Mouse (Mus musculus) left cerebral cortex, adult 11 months (tissue): ENCODE results near the gene Tmprss13.

Experiments
- DNase-seq: peaks from one replicate; pipeline ENCODE4 v3.0.0; 2022; ENCODE audit warnings: low spot score

The Tmprss13 gene

DNA sequence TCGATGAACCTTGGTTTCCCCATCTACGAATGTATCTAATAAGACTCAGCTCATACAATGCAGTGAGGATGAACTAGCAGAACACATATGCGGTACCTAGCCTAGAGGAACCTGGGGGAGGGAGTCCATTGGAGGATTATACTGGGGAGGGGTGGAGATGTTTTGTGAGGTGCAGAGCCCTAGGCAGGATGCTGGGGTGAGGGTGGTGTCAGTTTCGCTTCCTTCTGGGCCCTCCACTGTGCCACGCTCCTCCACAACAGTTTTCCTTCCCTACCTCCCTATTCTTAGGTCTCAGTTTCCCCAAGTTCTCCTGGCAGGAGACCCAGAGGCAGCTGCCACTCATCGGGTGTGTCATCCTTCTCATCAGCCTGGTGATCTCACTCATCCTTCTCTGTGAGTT, 10.7 kb downstream of the Tmprss13 start:
- DNase-seq: no peak

DNA sequence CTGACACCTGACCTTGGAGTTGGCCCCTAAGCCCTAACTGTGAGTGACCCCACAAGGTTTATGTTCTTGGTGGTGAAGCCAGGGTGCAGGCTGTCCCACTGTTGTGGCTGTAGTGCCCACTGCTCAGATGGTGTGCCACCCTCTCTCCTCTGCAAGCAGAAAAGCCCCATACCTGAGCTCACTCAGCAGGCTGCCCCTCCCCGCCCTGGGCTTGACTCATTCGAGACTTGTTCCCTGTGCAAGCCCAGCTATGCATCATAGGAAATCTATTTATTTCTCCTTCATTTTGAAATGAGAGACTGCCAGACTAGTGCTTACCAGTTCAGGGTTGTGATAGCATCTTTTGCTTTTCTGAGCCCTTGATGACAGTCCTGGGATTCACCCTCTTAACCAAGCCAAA, 18.5 kb downstream of the Tmprss13 start:
- no peak for DNase-seq

DNA sequence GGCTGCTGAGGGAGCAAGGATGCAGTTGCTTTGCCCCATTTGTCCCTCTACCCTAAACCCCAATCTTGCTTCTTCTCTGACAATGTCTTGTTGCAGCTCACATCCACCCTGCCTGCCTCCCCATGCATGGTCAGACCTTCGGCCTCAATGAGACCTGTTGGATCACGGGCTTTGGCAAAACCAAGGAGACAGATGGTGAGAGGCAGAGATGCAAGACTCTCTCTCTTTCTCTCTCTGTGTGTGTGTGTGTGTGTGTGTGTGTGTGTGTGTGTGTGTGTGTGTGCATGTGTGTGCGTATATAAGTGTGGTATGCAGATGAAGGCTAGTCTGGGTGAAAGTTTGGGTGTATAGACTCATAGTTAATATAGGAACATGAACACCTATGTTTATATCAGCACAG, 24.2 kb downstream of the Tmprss13 start:
- DNase-seq: no peak

DNA sequence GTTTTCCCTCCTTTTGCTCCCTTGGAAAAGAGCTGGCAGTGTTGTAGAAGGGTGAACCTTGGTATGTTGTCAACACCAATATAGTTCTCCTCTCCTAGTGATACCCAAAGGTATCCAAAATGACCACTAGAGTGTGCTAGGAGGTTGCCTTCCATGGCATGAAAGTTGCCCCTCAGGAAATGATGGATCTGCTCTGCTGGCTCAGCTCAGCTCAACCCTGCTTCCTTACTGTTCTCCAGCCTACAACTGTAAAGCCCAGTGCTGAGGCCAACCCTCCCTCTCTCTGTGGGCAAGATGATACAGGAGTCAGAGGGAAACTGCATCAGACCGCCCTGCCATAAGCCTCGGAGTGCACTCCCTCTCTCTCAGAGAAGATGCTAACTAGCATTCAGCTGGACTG, 26.6 kb downstream of the Tmprss13 start:
- peak; percentile 11 for DNase-seq

DNA sequence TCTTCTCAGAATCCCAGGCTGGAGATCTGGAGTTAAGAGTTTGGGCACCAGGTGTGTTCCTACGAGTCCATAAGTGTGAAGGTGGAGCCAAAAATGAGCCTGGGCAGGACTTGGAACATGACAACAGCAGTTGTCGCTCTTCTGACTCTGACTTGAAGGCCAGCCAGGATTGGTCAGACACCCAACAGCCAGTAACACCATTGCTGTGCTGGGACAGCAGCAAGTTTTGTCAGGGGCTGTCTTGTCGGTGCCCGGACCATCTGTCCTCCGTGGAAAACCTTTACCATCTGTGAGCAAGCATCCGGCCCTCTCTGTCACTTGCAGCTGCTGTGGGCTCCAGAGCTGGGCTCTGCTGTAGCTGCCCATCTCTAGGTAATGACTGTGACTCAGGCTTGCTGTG, 27.4 kb downstream of the Tmprss13 start:
- no peak for DNase-seq

DNA sequence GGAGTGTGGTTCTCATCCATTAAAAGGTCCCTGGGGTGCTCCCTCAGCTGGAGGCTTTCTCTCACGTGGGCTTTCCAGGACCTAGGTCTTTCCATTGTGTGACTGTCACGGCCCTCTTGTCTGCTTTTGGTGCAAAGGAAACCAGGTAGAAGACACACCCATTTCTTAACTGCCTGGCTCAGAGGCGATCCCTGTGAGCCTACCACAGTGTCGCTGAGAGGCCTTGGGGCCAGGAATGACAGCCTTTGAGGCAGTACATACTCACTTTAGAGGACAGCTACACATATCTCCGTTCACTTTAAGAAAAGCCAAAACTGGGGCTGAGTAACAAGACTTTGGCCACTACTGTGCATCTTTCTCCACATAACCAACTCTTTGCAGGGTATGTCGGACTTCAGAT, 29.7 kb downstream of the Tmprss13 start:
- no peak for DNase-seq

DNA sequence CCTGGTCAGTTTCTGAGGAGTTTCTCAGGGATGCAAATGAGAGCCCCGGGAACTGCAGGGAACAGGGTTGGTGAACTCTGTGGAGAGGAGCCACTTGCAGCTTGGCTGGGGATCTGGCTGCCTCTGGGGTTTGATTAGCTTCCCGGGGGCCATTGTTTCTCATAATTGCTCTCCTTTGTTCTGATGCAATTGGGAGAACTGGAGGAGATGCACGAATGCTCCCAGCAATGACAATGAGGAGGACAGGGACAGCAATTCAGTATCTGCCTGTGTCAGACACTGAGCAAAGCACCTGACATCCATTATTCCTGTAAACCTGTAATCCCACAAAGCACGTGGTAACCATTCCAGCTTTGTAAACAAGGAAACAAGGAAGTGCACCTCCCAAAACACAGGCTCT, 30.3 kb downstream of the Tmprss13 start:
- no peak for DNase-seq

DNA sequence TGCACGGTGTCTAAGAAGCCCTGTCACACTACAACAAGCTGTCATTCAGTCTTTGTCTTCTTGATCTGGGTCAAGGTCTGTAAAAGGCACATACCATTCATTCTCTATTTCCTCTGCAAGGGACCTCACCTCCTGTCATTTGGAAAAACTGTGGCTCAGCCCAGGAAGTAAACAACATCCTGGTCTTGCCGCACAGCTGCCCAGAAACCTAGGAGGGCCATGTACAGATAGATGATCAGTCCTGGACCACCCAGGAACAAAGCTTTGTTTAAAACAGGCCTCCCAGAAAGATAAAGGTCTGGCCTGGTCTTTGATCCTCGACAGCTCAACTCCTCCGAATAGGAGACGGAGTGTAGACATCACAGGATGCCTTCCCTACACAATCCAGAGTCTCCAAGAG, 31.0 kb downstream of the Tmprss13 start:
- DNase-seq: no peak

DNA sequence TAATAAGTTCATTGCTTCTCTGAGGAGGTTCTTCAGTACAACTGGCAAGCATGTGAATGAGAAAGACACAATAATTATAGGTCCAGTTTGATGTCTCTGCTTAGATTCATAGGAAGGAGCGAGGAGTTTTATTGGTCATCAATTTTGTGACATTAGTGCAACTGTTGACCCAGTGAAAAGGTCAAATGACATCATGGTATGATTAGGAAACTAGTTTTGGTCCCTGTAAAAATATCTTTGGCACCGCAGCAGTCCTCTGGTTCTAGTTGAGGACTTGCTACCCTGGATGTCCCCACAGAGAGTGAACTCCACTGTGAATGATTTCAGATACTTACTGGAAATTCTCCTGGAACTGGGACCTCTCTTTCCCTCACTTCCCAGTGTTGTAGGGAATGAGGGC, 36.3 kb downstream of the Tmprss13 start:
- no peak for DNase-seq

DNA sequence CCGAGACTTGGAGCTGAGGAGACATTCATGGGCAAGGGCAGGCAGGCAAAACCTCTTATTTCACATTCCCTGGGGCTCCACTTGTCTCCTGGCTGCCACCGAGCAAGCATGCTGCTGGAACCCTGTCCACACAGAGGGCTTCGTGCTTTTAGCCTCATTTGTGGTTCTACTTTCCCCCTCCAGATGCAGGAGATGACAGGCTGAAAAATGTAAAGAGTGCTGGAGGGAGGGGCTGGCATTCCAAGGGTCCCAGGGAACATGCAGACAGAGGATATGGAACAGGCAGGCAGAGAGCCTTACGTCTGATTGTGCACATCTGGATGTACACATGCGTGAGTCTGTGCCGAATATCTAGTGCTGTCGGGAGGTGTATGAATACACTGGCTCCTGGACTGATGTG, 39.5 kb downstream of the Tmprss13 start:
- no peak for DNase-seq

DNA sequence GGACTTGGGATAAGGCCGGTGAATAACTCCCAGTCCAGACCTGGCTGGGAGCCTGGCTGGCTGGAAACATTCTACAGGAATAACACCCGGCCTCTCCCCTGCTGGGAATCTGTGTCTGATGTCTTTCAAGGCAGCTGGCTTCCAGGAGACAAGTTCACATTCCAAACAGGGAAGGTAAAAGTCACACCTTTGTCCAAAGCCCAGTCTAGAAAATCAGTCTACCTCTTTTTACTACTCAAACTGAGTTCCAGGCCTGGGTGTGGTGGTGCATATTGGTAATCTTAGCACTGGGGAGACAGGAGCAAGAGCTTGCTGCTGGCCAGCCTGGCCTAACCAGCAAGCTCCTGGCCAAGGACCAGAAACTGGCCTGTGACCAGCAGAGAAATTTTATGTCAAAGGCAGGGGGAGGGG, 43.2 kb downstream of the Tmprss13 start:
- no peak for DNase-seq

DNA sequence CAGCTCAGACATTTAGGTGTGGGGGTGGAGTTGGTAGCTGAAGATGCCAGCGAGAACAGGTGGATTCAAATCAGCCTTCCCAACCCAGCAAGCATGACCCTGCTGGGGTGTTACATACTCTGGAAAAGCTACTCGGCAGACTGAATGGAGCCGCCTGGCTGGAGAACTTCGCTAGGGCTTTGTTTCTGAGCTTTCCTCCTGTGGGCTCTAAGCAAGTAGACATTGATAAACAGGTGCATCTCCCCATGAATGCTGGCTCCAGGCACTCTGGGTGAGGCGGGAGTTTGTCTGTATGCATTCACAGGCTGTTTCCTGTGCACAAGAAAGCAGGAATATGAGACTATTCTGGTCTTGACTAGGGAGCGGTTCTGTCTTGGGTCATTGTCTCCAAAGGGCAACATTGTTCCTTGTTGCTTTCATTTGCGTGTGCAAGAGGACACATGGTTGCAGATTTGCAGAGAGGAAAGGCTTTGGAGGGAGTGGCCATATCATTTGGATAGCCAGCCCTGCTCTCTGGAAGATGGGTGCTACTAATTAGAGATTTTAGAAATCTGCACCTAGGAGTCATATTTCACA, 44.8 kb downstream of the Tmprss13 start:
- no peak for DNase-seq

DNA sequence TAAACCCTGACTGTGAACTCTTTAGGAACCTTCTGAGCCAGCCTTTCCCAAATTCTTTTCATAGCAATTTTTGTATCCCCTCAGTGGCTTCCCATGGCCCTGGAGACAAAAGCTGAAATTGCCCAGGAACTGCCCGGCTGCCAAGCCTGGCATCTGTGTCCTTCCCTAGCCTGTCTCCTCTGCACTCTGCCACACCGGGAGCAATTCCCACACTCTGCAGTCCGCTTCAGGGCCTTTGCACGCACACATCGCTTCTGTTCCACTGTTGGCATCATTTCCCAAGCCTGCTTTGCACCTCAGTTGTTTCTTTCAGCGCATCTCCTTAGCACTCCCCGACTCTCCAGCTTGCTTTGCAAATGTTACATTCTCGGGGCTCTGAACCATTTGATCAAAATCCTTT, 48.8 kb downstream of the Tmprss13 start:
- no peak for DNase-seq

DNA sequence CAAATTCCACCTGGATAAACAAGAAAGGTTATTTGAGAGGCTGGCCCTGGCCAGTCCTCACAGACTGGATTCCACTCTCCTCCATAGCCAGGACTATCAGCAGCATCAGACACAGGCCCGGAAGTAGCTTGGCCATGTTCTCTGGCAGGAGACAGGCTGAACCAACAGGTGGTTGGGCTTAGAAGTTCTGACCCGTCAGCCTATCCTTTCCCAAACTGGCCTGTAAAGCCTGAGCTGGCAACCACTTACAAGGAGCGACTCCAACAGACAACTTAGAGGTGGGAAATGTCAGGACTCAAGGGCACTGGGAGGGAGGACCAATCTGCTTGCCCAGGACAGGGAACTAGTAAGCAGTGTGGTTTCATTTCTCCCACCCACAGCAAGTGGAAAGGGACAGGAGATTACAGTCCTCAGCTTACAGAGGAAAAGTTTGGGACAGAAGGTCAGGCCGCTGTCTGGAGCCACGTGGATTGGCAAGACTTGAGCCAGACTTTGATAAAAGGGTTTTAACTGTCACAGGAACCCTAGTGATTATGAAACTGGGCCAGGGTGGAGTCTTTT, 49.5 kb downstream of the Tmprss13 start:
- DNase-seq: no peak

DNA sequence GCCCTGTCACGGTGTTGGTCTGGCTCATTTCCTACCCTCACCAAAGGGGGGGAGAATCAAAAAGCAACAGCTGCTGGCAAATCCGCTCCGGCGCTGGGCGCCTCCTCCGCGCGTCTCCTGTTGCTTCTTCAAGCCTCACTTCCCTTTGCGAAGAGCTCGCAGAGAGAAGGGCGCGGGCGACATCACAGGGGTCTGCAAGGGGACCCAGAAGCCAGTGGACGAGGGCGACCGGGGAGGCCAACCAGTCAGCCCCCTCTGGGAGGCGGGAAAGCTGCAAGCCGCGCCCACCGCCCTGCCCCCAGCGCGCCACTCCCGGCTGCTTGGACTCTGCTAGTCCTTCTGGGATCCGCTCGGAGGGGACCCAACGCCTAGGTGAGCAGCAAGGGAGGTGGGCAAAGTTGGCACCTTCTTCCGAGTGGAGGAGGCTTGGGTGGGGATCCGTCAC, 51.2 kb downstream of the Tmprss13 start, which contains the start of gene Fxyd6:
TSS of gene Fxyd6 (plus strand) at position 69 of the 445 bp plus-strand sequence.
- DNase-seq: no peak

DNA sequence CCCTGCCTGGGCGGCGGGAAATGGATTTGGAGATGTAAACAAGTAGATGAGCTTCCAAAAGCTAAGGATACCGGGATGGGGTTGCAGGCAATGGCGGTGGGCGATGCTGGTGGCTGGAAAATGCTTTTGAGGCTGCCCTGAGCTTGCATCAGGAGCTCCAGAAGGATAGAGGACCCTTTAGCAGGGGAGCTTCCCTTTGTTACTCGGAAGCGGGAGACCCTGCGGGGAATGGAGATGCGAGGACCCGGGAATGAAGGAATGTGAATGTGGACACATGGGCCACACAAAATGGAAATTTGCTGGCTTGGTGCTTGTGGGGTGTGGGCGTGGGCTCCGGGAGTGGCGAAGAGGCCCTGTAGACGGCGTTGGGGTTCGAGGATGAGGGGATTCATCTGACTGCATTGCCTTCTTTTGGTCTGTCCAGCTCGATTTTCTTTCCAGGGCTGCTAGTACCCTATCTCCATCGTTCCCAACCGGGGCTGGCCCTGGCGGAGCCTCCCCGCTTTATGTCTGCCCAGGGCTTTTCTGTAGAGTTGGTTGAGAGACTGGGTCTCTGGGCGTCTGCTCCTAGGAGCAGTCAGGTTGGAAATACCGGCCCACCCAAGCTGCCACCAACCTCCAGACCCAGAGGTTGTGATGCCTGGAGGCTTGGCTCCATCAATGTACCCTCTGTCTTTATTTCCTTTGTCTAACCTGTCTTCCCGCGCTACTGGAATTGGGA, 51.9 kb downstream of the Tmprss13 start:
- DNase-seq: no peak

DNA sequence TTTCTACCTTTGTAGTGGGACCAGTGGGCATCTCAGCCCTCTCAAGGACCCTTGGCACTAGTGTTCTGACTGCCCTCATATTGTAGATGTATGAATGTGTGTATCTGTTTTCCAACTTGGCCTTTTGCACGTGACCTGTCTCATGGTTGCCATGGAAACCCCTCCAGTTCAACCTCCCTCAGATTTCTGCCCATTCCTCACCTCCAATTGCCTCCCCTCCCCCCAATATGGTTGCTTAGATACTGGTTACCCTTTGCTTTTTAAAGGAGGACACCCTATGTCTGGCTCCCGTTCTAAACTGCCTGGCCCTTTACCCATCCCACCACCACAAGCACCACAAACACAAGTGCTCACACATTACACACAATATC, 52.4 kb downstream of the Tmprss13 start:
- DNase-seq: no peak

DNA sequence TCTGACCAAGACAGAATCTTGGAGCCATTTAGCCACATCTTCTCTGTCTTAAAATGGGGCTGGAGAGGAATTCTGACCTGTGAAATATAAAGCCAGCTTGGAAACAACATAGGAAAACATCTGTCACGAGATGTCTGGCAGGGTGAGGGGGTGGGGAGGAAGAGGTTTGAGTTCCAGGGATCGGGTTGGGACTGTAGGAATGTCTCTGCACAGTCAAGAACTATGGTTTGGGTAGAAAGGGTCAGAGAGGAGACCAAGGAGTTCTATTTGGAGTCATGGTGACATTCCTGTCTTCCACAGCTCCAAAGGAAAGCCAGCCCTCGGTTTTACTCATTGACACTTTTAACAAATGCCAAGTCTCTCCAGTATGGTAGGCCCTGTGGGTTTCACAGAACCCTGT, 55.0 kb downstream of the Tmprss13 start:
- DNase-seq: no peak

DNA sequence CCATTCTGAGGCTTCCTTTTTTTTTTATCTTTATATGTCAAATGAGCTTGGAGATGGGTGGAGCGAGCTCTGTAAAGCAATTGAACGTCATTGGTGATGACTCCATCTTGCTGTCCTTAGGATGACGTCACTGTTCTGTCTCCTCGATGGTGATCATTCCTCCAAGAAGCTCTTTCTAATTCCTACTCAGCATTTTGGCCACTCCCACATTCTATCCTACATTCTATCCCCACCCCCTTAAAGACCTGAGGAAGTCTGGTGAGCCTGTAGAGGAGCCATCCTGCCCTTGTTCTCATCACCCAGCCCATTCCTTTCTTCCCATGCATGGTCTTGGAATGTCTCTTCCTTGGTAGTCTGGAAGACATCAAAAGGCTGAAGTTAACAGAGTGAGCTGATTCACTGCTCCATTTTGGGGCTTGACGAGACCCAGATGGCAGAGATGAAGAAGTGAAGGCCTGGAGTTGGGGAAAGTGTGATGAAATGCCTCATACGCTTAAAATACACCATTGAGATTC, 56.1 kb downstream of the Tmprss13 start:
- DNase-seq: no peak

DNA sequence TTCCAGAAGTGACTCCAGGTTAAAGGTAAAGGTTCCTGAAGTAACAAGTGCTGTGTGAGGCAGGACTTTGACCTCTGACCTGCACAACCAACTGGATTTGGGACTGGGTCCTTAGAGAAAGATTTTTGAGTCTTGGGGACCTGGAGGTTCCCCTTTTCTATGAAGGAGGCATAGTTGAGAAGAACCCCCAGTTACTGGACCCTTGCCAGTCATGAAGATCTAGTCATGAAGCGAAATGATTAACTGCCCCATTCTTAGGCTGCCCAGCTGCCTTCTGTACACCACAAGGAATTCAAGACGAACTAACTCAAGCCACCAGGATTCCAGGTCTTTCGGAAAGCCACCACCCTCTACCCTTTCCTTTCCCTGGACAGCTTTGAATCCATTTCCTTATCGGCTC, 57.5 kb downstream of the Tmprss13 start:
- DNase-seq: no peak

DNA sequence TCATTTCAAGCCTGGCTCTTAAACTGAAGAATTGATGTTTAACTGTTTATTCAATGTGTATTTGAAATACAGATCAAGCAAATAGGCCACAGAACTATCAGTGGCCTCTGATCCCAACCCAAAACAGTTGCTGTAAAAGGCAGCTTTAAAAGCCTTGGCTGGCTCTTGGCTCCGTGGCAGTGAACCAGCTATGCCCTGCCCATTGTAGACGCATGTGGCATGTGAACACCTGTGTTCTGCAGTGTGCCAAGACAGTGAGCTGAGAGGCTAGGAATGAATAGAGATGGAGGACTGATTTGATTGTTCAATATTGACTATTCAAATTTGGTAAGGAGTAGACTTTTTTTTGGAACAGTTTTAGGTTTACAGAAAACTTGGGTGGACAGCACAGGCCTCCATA, 58.0 kb downstream of the Tmprss13 start:
- DNase-seq: no peak

DNA sequence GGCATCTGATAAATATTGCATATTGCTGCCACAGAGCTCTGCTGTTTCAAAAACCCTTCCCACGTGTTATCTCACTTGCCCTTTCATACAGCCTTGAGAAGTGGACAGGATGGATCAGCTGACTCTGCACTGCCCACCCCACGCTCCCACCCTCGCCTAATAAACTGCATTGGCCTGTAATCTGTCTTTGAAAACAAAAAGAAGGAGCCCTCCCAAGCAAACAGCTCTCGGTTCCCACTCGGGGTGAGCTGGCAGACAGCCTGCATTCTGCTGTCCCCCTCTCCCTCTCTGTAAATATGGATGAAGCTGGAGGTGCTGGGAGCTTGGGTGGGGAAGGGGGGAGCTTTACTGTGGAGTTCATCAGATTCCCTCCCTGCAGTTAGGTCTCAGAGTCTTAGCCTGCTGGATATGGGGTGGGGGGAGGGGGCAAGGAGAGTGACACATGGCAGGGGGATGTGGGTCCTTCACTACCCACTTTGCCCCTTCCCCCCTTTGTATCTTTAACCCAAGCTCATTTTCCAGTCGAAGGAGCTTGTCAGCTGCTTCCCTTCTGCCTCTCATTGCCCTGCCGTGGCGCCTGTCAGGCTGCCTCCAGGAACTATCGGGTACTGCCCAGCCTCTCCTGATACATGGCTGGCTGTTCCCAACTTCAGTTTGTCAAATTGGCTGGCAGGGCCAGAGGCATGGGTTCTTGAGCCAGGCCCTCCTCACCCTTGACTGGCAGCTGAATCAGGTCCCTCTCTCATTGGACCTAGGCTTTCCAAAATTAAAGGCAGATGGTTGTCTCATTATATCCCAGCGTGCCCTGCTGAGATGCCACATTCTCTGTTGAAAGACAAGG, 61.7 kb downstream of the Tmprss13 start:
- DNase-seq: no peak

DNA sequence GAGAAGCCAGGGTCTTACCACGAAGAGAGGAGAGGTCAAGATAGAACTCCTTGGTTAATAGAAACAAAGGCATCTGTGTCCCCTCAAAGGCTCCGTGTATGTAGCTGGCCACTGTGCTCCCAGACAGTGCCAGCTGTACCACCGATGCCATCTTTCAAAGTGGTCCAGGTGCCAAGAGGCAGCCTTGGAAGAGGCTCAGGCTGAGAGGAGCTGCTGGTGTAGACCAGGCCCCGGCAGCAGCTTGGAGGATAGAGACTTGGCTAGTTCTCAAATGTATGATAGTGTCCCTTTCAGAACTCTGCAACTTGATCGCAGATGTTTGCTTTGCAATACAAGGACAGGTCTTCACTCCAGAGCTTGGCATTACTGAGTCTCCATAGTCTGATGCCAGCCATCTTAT, 63.4 kb downstream of the Tmprss13 start:
- DNase-seq: no peak
